Mouse (Mus musculus) lung, postnatal 0 days (tissue): Measurements from ENCODE around the gene Smtnl1. TPM values are rescaled to one million over a fixed set of nuclear protein-coding genes. Genes with fewer than 3 reads are reported as not detected.

Experiments
- ATAC-seq: fragments of 200-750 bp; cut with Nextera tagmentation; 2 replicates; pipeline ENCODE4 v1.8.0; 2017; ENCODE audit warnings: moderate library complexity
- DNase-seq: peaks from one replicate; pipeline ENCODE4 v3.0.0-alpha.2; 2016; ENCODE audit warnings: low spot score
- H3K27ac ChIP-seq: fragments of 300-500 bp; sonication (generic); 2 replicates; pipeline ENCODE4 v1.5.1; 2014; ENCODE audit warnings: antibody characterized with exemption, mild to moderate bottlenecking, low read length, mixed read lengths
- H3K27me3 ChIP-seq: fragments of 300-500 bp; sonication (generic); replicated peaks from 2 replicates; pipeline ENCODE4 v1.6.1; 2014; ENCODE audit warnings: low read length, mixed read lengths; ENCODE audit not compliant: insufficient read depth
- H3K36me3 ChIP-seq: fragments of 300-500 bp; sonication (generic); 2 replicates; pipeline ENCODE4 v1.6.1; 2014; ENCODE audit warnings: low read length, mixed read lengths; ENCODE audit not compliant: insufficient read depth
- H3K4me1 ChIP-seq: fragments of 300-500 bp; sonication (generic); 2 replicates; pipeline ENCODE4 v1.6.1; 2014; ENCODE audit warnings: antibody characterized with exemption, low read depth, low read length, mixed read lengths; ENCODE audit not compliant: insufficient read depth
- H3K4me2 ChIP-seq: fragments of 300-500 bp; sonication (generic); replicated peaks from 2 replicates; pipeline ENCODE4 v1.6.1; 2014; ENCODE audit warnings: low read depth, mild to moderate bottlenecking, low read length, moderate library complexity, mixed read lengths
- H3K4me3 ChIP-seq: fragments of 300-500 bp; sonication (generic); 2 replicates; pipeline ENCODE4 v1.5.1; 2014; ENCODE audit warnings: low read depth, low read length
- H3K9ac ChIP-seq: fragments of 300-500 bp; sonication (generic); replicated peaks from 2 replicates; pipeline ENCODE4 v1.6.1; 2014; ENCODE audit warnings: low read depth, mild to moderate bottlenecking
- H3K9me3 ChIP-seq: fragments of 300-500 bp; sonication (generic); 2 replicates; pipeline ENCODE4 v1.6.1; 2016; ENCODE audit warnings: low read length, mixed read lengths
- CTCF ChIP-seq: IDR thresholded peaks from 2 replicates; pipeline ENCODE4 v1.5.1; 2016; ENCODE audit warnings: antibody characterized with exemption, mild to moderate bottlenecking
- EP300 ChIP-seq: IDR thresholded peaks from 2 replicates; pipeline ENCODE4 v1.6.1; 2016; ENCODE audit warnings: antibody characterized with exemption, mild to moderate bottlenecking, control low read depth
- WGBS: fragments of 180-500 bp; shearing (Covaris S2); extraction: QIAGEN DNeasy Blood & Tissue Kit; methylation state at CpG from one replicate; pipeline ENCODE4 v1.1.7; 2014; 5-methylcytosine and 5-hydroxymethylcytosine counted together
- polyA plus RNA-seq: library from polyadenylated mRNA; unstranded; fragments of >200 nt; fragmentation: Nextera tagmentation; extraction: Ambion mirVana; gene quantifications from 2 replicates; pipeline ENCODE4 v1.2.1, GENCODE M21; 2015

The Smtnl1 gene
- polyA plus RNA-seq, 1 experiment from 2014 or later: 0.53 TPM

- no peak overlapping the region for H3K27ac ChIP-seq
- no peaks in the 10 kb centered on the region for H3K36me3 ChIP-seq
- H3K27me3 ChIP-seq: peaks cover 3% of the 10 kb centered on the region; the same call in 1 of the 2 replicates
- no peaks in the 10 kb centered on the region for H3K4me1 ChIP-seq
- no peaks in the 10 kb centered on the region for H3K9me3 ChIP-seq
- DNase-seq: no peak
- no peak for ATAC-seq
- no peak overlapping the region for H3K4me2 ChIP-seq
- no peak overlapping the region for H3K4me3 ChIP-seq
- 75% methylated on average over 3 of the region's 3 CpGs for WGBS
- TF ChIP-seq CTCF (no peak), EP300 (no peak)
- no peak overlapping the region for H3K9ac ChIP-seq
Measured at GRCm38 (mm10) chr2:84861430-84861829, 39.0 kb upstream of the Smtnl1 start.

GRCm38 (mm10) chr2:84859991-84860780, 37.7 kb upstream of the Smtnl1 start:
- no peaks in the 10 kb centered on the region for H3K9me3 ChIP-seq
- 77% methylated on average over 7 of the region's 7 CpGs for WGBS
- H3K36me3 ChIP-seq: no peaks in the 10 kb centered on the region
- H3K27ac ChIP-seq: no peak overlapping the region
- H3K27me3 ChIP-seq: no peaks in the 10 kb centered on the region
- H3K4me2 ChIP-seq: no peak overlapping the region
- TF ChIP-seq EP300 (no peak), CTCF (no peak)
- H3K9ac ChIP-seq: no peak overlapping the region
- ATAC-seq (no peak), DNase-seq (no peak)
- no peaks in the 10 kb centered on the region for H3K4me1 ChIP-seq
- H3K4me3 ChIP-seq: no peak overlapping the region

GRCm38 (mm10) chr2:84858551-84858950, 36.1 kb upstream of the Smtnl1 start:
- DNase-seq (no peak), ATAC-seq (no peak)
- no peak overlapping the region for H3K4me2 ChIP-seq
- H3K9me3 ChIP-seq: no peaks in the 10 kb centered on the region
- H3K27ac ChIP-seq: no peak overlapping the region
- TF ChIP-seq CTCF: no peak
- TF ChIP-seq EP300: no peak
- no peaks in the 10 kb centered on the region for H3K36me3 ChIP-seq
- WGBS: 62% methylated on average over 1 of the region's 1 CpGs
- no peaks in the 10 kb centered on the region for H3K27me3 ChIP-seq
- no peak overlapping the region for H3K9ac ChIP-seq
- no peak overlapping the region for H3K4me3 ChIP-seq
- no peaks in the 10 kb centered on the region for H3K4me1 ChIP-seq

GRCm38 (mm10) chr2:84855732-84856131, 33.3 kb upstream of the Smtnl1 start:
- DNase-seq: peak; percentile 84

GRCm38 (mm10) chr2:84851130-84852040, 28.9 kb upstream of the Smtnl1 start:
- H3K9ac ChIP-seq: no peak overlapping the region
- H3K9me3 ChIP-seq: no peaks in the 10 kb centered on the region
- 33% methylated on average over 23 of the region's 23 CpGs for whole genome bisulfite sequencing
- H3K4me1 ChIP-seq: peaks cover 3% of the 10 kb centered on the region; the same call in 1 of the 2 replicates
- ATAC-seq: peak; percentile 91
- H3K4me2 ChIP-seq: peak overlapping the region; percentile 38
- H3K27ac ChIP-seq: peak overlapping the region; percentile 74
- no peak overlapping the region for H3K4me3 ChIP-seq
- no peaks in the 10 kb centered on the region for H3K27me3 ChIP-seq
- no peaks in the 10 kb centered on the region for H3K36me3 ChIP-seq
- DNase-seq: peak; percentile 94
- TF ChIP-seq EP300 (no peak), CTCF (no peak)

More at GRCm38 (mm10) chr2:84855732-84856131, 33.3 kb upstream of the Smtnl1 start:
- Histone ChIP-seq H3K4me2 (no peak overlapping the region), H3K4me3 (no peak overlapping the region), H3K27ac (no peak overlapping the region), H3K36me3 (no peaks in the 10 kb centered on the region), H3K4me1 (no peaks in the 10 kb centered on the region), H3K9me3 (no peaks in the 10 kb centered on the region), H3K27me3 (no peaks in the 10 kb centered on the region), H3K9ac (no peak overlapping the region)
- 67% methylated on average over 2 of the region's 2 CpGs for WGBS
- 0 out of 2 replicates have a peak, but pooled peaks have one; percentile 18 for ATAC-seq
- peak; percentile 91 for TF ChIP-seq CTCF
- no peak for TF ChIP-seq EP300
